ENCODE assay signal across 8 mouse cellular contexts in the genomic region with DNA sequence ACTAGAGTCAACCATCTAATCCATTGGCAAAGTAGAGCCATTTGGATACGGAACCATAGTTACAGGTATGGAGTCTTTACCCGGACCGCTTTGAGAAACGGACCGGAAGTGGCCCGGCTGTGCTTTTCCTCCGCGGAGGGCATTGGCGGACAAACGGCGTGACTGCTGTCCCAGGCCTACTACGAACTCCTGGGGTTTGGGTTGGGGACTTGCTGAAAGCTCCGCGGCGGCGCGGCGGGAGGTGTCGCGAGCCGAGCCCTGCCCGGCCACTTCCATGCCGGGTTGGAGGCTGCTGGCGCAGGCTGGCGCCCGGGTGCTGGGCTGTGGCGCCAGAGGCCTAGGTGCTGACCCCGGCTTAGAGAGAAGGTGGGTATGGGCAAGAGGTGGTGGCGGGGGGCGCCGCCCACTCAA. TPM values are rescaled to one million over a fixed set of nuclear protein-coding genes. Genes with fewer than 3 reads are reported as not detected.
DNase-seq lines count a peak whose midpoint lies in the region; ATAC-seq lines count a peak whose summit lies in the region.

A gene (plus strand): TSS at position 93 of the 411 bp plus-strand sequence.

- DNase-seq in adipocyte (ENCODE audit: low spot score): peak; percentile 86
- DNase-seq in embryo, embryonic 10 days (ENCODE audit: low spot score): peak; percentile 79
- DNase-seq in gastrocnemius, postnatal 14 days: peak; percentile 81
- DNase-seq in left cerebral cortex, postnatal 10 days (ENCODE audit: extremely low spot score in 1 of 2, low spot score in 2 of 2): peak; percentile 83 to 88
- DNase-seq in right cerebral cortex, postnatal 25 days: peak; percentile 81
- peak; percentile 74 to 86 for DNase-seq in urinary bladder, postnatal 4 days (ENCODE audit: low spot score in 2 of 2)

- peak; percentile 85 for ATAC-seq in inflammation-experienced regulatory T-cells, adult 6 months
- peak; percentile 85 for ATAC-seq in megakaryocyte-erythroid progenitor cell, adult 5-6 weeks (replicated peaks; ENCODE audit: low FRiP score, low TSS enrichment, poor library complexity, severe bottlenecking)

- intact Hi-C loops in gastrocnemius, postnatal 14 days (cut with DNase I; ENCODE audit: low total_unique reads): no loop called here
- intact Hi-C loops in left cerebral cortex, postnatal 10 days (cut with DNase I): loop anchor here (10.0 kb wide), 2 partner anchors 332 to 478 kb away; no protein-coding TSS in a partner anchor

RNA-seq across cellular contexts. Expression of the gene that starts here (rescaled TPM):
- 10 to 100 TPM; 75.6 to 82.8 TPM for total RNA-seq in gastrocnemius, postnatal 14 days (2021)
- 10 to 100 TPM; 25.1 to 28.2 (median 27.8) TPM for polyA plus RNA-seq in inflammation-experienced regulatory T-cells, adult 6 months (2017; shearing (Covaris generic))
- total RNA-seq in left cerebral cortex, postnatal 10 days (2021): 10 to 100 TPM; 81.6 to 83.4 TPM
- 88.2 and 102 TPM in 2 replicates for total RNA-seq in megakaryocyte-erythroid progenitor cell, adult 5-6 weeks (2014; fragmentation: Nextera tagmentation)
- 156 and 228 TPM in 2 replicates for total RNA-seq in megakaryocyte-erythroid progenitor cell, adult 5-6 weeks (2017)

Comparison
In these comparisons a context has a peak if more than half of its experiments do, and no peak if none do; other contexts are left out.
1. Peak in every context shown above with its lines: DNase-seq and ATAC-seq.